Mouse (Mus musculus) limb, embryonic 11.5 days (tissue): ENCODE measurements around the gene Emp1. TPM values are rescaled to one million over a fixed set of nuclear protein-coding genes. Genes with fewer than 3 reads are reported as not detected.

ENCODE experiments used
- ATAC-seq: fragments of 200-750 bp; cut with Nextera tagmentation; 2 replicates; pipeline ENCODE4 v1.8.0; 2017; ENCODE audit warnings: low read depth; ENCODE audit not compliant: insufficient number of reproducible peaks, low FRiP score, low TSS enrichment
- DNase-seq: peaks from one replicate; pipeline ENCODE4 v3.0.0-alpha.2; 2015; ENCODE audit warnings: low spot score
- H3K27ac ChIP-seq: fragments of 300-500 bp; sonication (generic); replicated peaks from 2 replicates; pipeline ENCODE4 v1.5.1; 2014; ENCODE audit warnings: low read depth, mild to moderate bottlenecking, low read length
- H3K27me3 ChIP-seq: fragments of 300-500 bp; sonication (generic); 2 replicates; pipeline ENCODE4 v1.6.1; 2014; ENCODE audit warnings: mild to moderate bottlenecking, low read length, mixed read lengths; ENCODE audit not compliant: control insufficient read depth, insufficient read depth
- H3K36me3 ChIP-seq: fragments of 300-500 bp; sonication (generic); 2 replicates; pipeline ENCODE4 v1.6.1; 2014; ENCODE audit warnings: mild to moderate bottlenecking, low read length, moderate library complexity, mixed read lengths; ENCODE audit not compliant: control insufficient read depth, insufficient read depth
- H3K4me1 ChIP-seq: fragments of 300-500 bp; sonication (generic); 2 replicates; pipeline ENCODE4 v1.6.1; 2014; ENCODE audit warnings: low read length, mixed read lengths; ENCODE audit not compliant: control insufficient read depth, insufficient read depth
- H3K4me2 ChIP-seq: fragments of 300-500 bp; sonication (generic); 2 replicates; pipeline ENCODE4 v1.6.1; 2014; ENCODE audit warnings: low read depth, mild to moderate bottlenecking, moderate library complexity; ENCODE audit not compliant: severe bottlenecking
- H3K4me3 ChIP-seq: fragments of 300-500 bp; sonication (generic); 2 replicates; pipeline ENCODE4 v1.5.1; 2014; ENCODE audit warnings: low read depth, low read length
- H3K9ac ChIP-seq: fragments of 300-500 bp; sonication (generic); 2 replicates; pipeline ENCODE4 v1.6.1; 2014; ENCODE audit warnings: mild to moderate bottlenecking, low read length
- H3K9me3 ChIP-seq: fragments of 300-500 bp; sonication (generic); 2 replicates; pipeline ENCODE4 v1.6.1; 2016; ENCODE audit warnings: low read length; ENCODE audit not compliant: control insufficient read depth
- WGBS: fragments of 180-500 bp; shearing (Covaris S2); extraction: QIAGEN DNeasy Blood & Tissue Kit; methylation state at CpG from one replicate; pipeline ENCODE4 v1.1.7; 2014; 5-methylcytosine and 5-hydroxymethylcytosine counted together
- polyA plus RNA-seq: library from polyadenylated mRNA; unstranded; fragments of >200 nt; fragmentation: Nextera tagmentation; extraction: Ambion mirVana; gene quantifications from 2 replicates; pipeline ENCODE4 v1.2.1, GENCODE M21; 2014

The Emp1 gene
- polyA plus RNA-seq, 1 experiment from 2014 or later = 6.8 TPM

DNA sequence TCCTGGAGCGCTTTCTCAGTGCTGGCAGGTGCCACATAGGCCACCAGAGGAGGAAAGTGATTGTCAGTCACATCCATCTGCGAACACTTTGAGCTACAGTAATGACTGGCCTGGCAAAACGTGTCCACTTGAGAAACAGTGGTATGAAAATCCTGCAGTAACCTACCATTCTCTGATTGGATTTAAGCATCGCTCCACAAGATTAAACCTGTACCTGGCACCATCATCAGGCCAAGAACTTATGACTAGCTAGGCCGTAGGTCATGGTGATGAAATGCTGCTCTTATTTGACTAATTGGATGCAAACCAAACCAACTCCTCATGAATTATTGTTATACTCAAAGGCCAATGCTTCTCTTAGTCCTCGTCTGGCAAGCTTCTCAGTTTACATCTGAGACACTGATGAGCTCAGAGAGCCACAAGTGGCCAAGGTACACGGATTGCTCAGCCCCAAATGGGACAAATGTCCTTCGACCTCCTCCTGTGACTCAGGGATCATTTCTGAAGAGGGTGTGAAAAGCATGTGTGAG lies 68.2 kb downstream of the Emp1 start:
- H3K36me3 ChIP-seq = no peaks in the 10 kb centered on the region
- no peak overlapping the region for H3K4me2 ChIP-seq
- no peaks in the 10 kb centered on the region for H3K4me1 ChIP-seq
- no peaks in the 10 kb centered on the region for H3K27me3 ChIP-seq
- DNase-seq (no peak), ATAC-seq (no peak)
- H3K4me3 ChIP-seq = no peak overlapping the region
- H3K27ac ChIP-seq = no peak overlapping the region
- H3K9ac ChIP-seq = no peak overlapping the region
- WGBS = 78% methylated on average over 8 of the region's 8 CpGs
- H3K9me3 ChIP-seq = no peaks in the 10 kb centered on the region

Other genes starting within 250 kb of the Emp1 start
- gene Gprc5d, start 244.3 kb upstream of the Emp1 start, polyA plus RNA-seq = not detected in 2 replicates
- 20.4 and 21.2 TPM in 2 replicates for gene Fam234b, start 164.6 kb upstream of the Emp1 start, polyA plus RNA-seq
- gene Hebp1, start 164.5 kb upstream of the Emp1 start, polyA plus RNA-seq = 1.3 and 3.8 TPM in 2 replicates
- gene Gsg1, start 108.2 kb upstream of the Emp1 start, polyA plus RNA-seq = 0.81 and 0.91 TPM in 2 replicates
- gene Pbp2, start 52.1 kb upstream of the Emp1 start, polyA plus RNA-seq = 0.23 TPM in 1 of 2 replicates, not detected in the other